In the genomic region with DNA sequence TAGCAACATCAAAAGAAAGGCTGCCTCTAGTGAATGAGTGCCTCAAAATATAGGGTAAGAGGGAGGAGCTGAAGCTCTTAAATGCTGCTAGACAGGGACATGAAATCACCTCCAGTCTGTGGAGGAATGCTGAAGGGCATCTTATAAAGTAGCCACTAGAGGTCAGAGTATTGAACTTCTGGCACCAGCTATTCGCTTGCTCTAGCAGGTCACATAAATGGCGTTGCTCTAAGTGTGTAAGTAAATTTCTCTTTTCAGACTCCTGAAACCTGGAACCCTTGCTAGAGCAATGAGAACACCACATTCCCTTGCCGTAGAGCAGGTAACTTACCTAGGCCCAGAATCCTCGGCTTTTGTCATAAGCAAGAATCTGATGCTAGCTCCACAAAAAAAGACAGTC, we compare ENCODE assay signal across 9 mouse cellular contexts. TPM values are rescaled to one million over a fixed set of nuclear protein-coding genes. Genes with fewer than 3 reads are reported as not detected.
DNase-seq lines count a peak whose midpoint lies in the region; ATAC-seq lines count a peak whose summit lies in the region.
"Had no signal": no experiment of that assay in that cellular context is flagged by ENCODE, and none has a peak within 500 bp of the region (broad histone marks: within the 10 kb centered on the region; RNA-seq: fewer than 3 reads in every experiment).

No protein-coding gene starts in this region.

- H3K4me2 ChIP-seq in midbrain, embryonic 15.5 days, result no peak overlapping the region
- H3K4me2 ChIP-seq: neural tube, embryonic 13.5 days had no signal

- H3K4me3 ChIP-seq in midbrain, embryonic 15.5 days, result no peak overlapping the region
- H3K4me3 ChIP-seq: neural tube, embryonic 13.5 days had no signal

- DNase-seq in left cerebral cortex, adult 11 months (ENCODE audit: low spot score), result peak; percentile 31
- no peak for DNase-seq in left cerebral cortex, postnatal 4 days
- DNase-seq in MN1 (ENCODE audit: low spot score), result peak; percentile 69
- DNase-seq in embryo, embryonic 11.5 days (ENCODE audit: low read depth, low spot score), result peak; percentile 32
- DNase-seq in layer of hippocampus, adult 8-10 months (ENCODE audit: low spot score in 2 of 2), result peak; percentile 5 to 19
- DNase-seq in urinary bladder, postnatal 14 days (ENCODE audit: low spot score), result no peak

- ATAC-seq in hematopoietic stem cell, adult 5-6 weeks (replicated peaks in 1 of 2; ENCODE audit: insufficient read depth in 1 of 2, low FRiP score in 2 of 2, low TSS enrichment in 1 of 2, low read depth in 1 of 2, poor library complexity in 2 of 2, severe bottlenecking in 2 of 2), result peak; percentile 70 to 82
- peak; percentile 35; the same call in 1 of the 2 replicates for ATAC-seq in midbrain, embryonic 15.5 days (replicated peaks)

- no peak overlapping the region for H3K27ac ChIP-seq in midbrain, embryonic 15.5 days
- H3K27ac ChIP-seq: neural tube, embryonic 13.5 days had no signal

- no peaks in the 10 kb centered on the region for H3K36me3 ChIP-seq in midbrain, embryonic 15.5 days (replicated peaks)
- H3K36me3 ChIP-seq: neural tube, embryonic 13.5 days had no signal

- 18% methylated on average over 4 of the region's 4 CpGs for WGBS in midbrain, embryonic 15.5 days

- intact Hi-C loops in left cerebral cortex, postnatal 4 days (cut with DNase I), result loop anchor here (5.0 kb wide), 1 partner anchor 125 kb away; no protein-coding TSS in a partner anchor

- H3K4me1 ChIP-seq in midbrain, embryonic 15.5 days, result peaks cover 12% of the 10 kb centered on the region

- H3K27me3 ChIP-seq in midbrain, embryonic 15.5 days (replicated peaks), result no peaks in the 10 kb centered on the region
- H3K27me3 ChIP-seq: neural tube, embryonic 13.5 days had no signal

- no peak overlapping the region for H3K9ac ChIP-seq in midbrain, embryonic 15.5 days
- H3K9ac ChIP-seq: neural tube, embryonic 13.5 days had no signal

- H3K9me3 ChIP-seq in midbrain, embryonic 15.5 days, result no peaks in the 10 kb centered on the region
- H3K9me3 ChIP-seq: neural tube, embryonic 13.5 days had no signal

RNA-seq across cellular contexts. Expression of gene Cdkal1, which starts 2.0 kb away (rescaled TPM):
- 10 to 100 TPM; 18.8 to 22.1 TPM for total RNA-seq in left cerebral cortex, postnatal 4 days (2021)
- 51.3 and 57.8 TPM in 2 replicates for total RNA-seq in hematopoietic stem cell, adult 5-6 weeks (2017)
- 10 to 100 TPM; 28.2 to 31.9 (median 29.1) TPM for total RNA-seq in layer of hippocampus, adult 8-10 months (2022)
- polyA plus RNA-seq in midbrain, embryonic 15.5 days (2015; fragmentation: Nextera tagmentation; extraction: Ambion mirVana), result 20.6 and 21.9 TPM in 2 replicates

Comparison
In these comparisons a context has a peak if more than half of its experiments do, and no peak if none do; other contexts are left out.
1. DNase-seq: peak in left cerebral cortex, adult 11 months (single experiment), MN1 (single experiment), embryo, embryonic 11.5 days (single experiment) and layer of hippocampus, adult 8-10 months (2 of 2); none in left cerebral cortex, postnatal 4 days (single experiment) and urinary bladder, postnatal 14 days (single experiment).